Mouse (Mus musculus) thymus, adult 2 months (tissue): ENCODE data around the gene Snrpb2.

Experiments used
- CTCF ChIP-seq: fragments of 200-500 bp; IDR thresholded peaks from 2 replicates; pipeline ENCODE4 v1.5.1; 2012; ENCODE audit warnings: mild to moderate bottlenecking, control low read depth, low read length, moderate library complexity, borderline replicate concordance; ENCODE audit not compliant: control insufficient read depth, poor library complexity, insufficient read depth; ENCODE audit errors: extremely low read depth
- POLR2A ChIP-seq: fragments of 200-500 bp; IDR thresholded peaks from 2 replicates; pipeline ENCODE4 v1.6.1; 2012; ENCODE audit warnings: mild to moderate bottlenecking, low read length, control low read depth, moderate library complexity; ENCODE audit not compliant: control insufficient read depth, poor library complexity, insufficient read depth; ENCODE audit errors: extremely low read depth

- TF ChIP-seq CTCF (no peak), POLR2A (no peak)
Measured at GRCm38 (mm10) chr2:143056736-143057135, 6.1 kb upstream of the Snrpb2 start.
